Mouse (Mus musculus): Measurements from ENCODE around the gene Dcun1d1. TPM values are rescaled to one million over a fixed set of nuclear protein-coding genes. Genes with fewer than 3 reads are reported as not detected.

The Dcun1d1 gene
- polyA plus RNA-seq, 1 experiment from 2014 or later = 86.5 TPM

- Histone ChIP-seq H3K9me3 (no peaks in the 10 kb centered on the region), H3K27ac (no peak overlapping the region), H3K4me1 (replicated peaks) (peaks cover 12% of the 10 kb centered on the region), H3K36me3 (0 out of 2 replicates have a peak, but pooled peaks cover 3% of the 10 kb centered on the region), H3K27me3 (ENCODE audit: insufficient read depth, poor library complexity, severe bottlenecking) (no peaks in the 10 kb centered on the region), H3K4me3 (no peak overlapping the region)
- DNase-seq (ENCODE audit: low spot score) = no peak
- 89% methylated on average over 2 of the region's 2 CpGs for WGBS
Measured at GRCm38 (mm10) chr3:35925852-35926251, 11.4 kb downstream of the Dcun1d1 start.

- H3K4me1 ChIP-seq (replicated peaks) = 0 out of 2 replicates have a peak, but pooled peaks cover 5% of the 10 kb centered on the region
- 87% methylated on average over 3 of the region's 3 CpGs for WGBS
- no peaks in the 10 kb centered on the region for H3K9me3 ChIP-seq
- H3K27me3 ChIP-seq (ENCODE audit: insufficient read depth, poor library complexity, severe bottlenecking) = no peaks in the 10 kb centered on the region
- no peak for DNase-seq (ENCODE audit: low spot score)
- peaks cover 11% of the 10 kb centered on the region for H3K36me3 ChIP-seq
- H3K4me3 ChIP-seq = no peak overlapping the region
- H3K27ac ChIP-seq = no peak overlapping the region
Measured at GRCm38 (mm10) chr3:35924007-35924406, 13.2 kb downstream of the Dcun1d1 start.

GRCm38 (mm10) chr3:35923495-35923894 lies 13.8 kb downstream of the Dcun1d1 start:
- H3K27ac ChIP-seq = no peak overlapping the region
- no peak for DNase-seq (ENCODE audit: low spot score)
- H3K4me3 ChIP-seq = no peak overlapping the region
- no peaks in the 10 kb centered on the region for H3K27me3 ChIP-seq (ENCODE audit: insufficient read depth, poor library complexity, severe bottlenecking)
- 69% methylated on average over 7 of the region's 7 CpGs for WGBS
- H3K4me1 ChIP-seq (replicated peaks) = 0 out of 2 replicates have a peak, but pooled peaks cover 5% of the 10 kb centered on the region
- H3K9me3 ChIP-seq = no peaks in the 10 kb centered on the region
- H3K36me3 ChIP-seq = peaks cover 16% of the 10 kb centered on the region

- Histone ChIP-seq H3K4me1 (replicated peaks) (0 out of 2 replicates have a peak, but pooled peaks cover 5% of the 10 kb centered on the region), H3K9me3 (no peaks in the 10 kb centered on the region), H3K36me3 (peaks cover 26% of the 10 kb centered on the region), H3K27ac (no peak overlapping the region), H3K27me3 (ENCODE audit: insufficient read depth, poor library complexity, severe bottlenecking) (no peaks in the 10 kb centered on the region), H3K4me3 (no peak overlapping the region)
- WGBS = 90% methylated on average over 4 of the region's 4 CpGs
- no peak for DNase-seq (ENCODE audit: low spot score)
Measured at GRCm38 (mm10) chr3:35922522-35922921, 14.7 kb downstream of the Dcun1d1 start.

GRCm38 (mm10) chr3:35918229-35918628 lies 19.0 kb downstream of the Dcun1d1 start:
- DNase-seq (ENCODE audit: low spot score) = no peak
- WGBS = 86% methylated on average over 3 of the region's 3 CpGs
- no peaks in the 10 kb centered on the region for H3K27me3 ChIP-seq (ENCODE audit: insufficient read depth, poor library complexity, severe bottlenecking)
- H3K36me3 ChIP-seq = peaks cover 63% of the 10 kb centered on the region
- H3K9me3 ChIP-seq = peaks cover 4% of the 10 kb centered on the region; the same call in 1 of the 2 replicates
- no peak overlapping the region for H3K27ac ChIP-seq
- no peaks in the 10 kb centered on the region for H3K4me1 ChIP-seq (replicated peaks)
- no peak overlapping the region for H3K4me3 ChIP-seq

- H3K9me3 ChIP-seq = peaks cover 4% of the 10 kb centered on the region; the same call in 1 of the 2 replicates
- WGBS = 93% methylated on average over 7 of the region's 7 CpGs
- H3K27ac ChIP-seq = no peak overlapping the region
- no peaks in the 10 kb centered on the region for H3K4me1 ChIP-seq (replicated peaks)
- H3K27me3 ChIP-seq (ENCODE audit: insufficient read depth, poor library complexity, severe bottlenecking) = no peaks in the 10 kb centered on the region
- no peak overlapping the region for H3K4me3 ChIP-seq
- no peak for DNase-seq (ENCODE audit: low spot score)
- H3K36me3 ChIP-seq = peaks cover 60% of the 10 kb centered on the region
Measured at GRCm38 (mm10) chr3:35908982-35909680, 28.1 kb downstream of the Dcun1d1 start.

- Histone ChIP-seq H3K27ac (no peak overlapping the region), H3K27me3 (ENCODE audit: insufficient read depth, poor library complexity, severe bottlenecking) (no peaks in the 10 kb centered on the region), H3K4me1 (replicated peaks) (no peaks in the 10 kb centered on the region), H3K9me3 (no peaks in the 10 kb centered on the region), H3K36me3 (peaks cover 67% of the 10 kb centered on the region), H3K4me3 (no peak overlapping the region)
- WGBS = 91% methylated on average over 5 of the region's 5 CpGs
- DNase-seq (ENCODE audit: low spot score) = no peak
Measured at GRCm38 (mm10) chr3:35900555-35901204, 36.6 kb downstream of the Dcun1d1 start.

- H3K36me3 ChIP-seq = peaks cover 61% of the 10 kb centered on the region
- no peaks in the 10 kb centered on the region for H3K4me1 ChIP-seq (replicated peaks)
- H3K27me3 ChIP-seq (ENCODE audit: insufficient read depth, poor library complexity, severe bottlenecking) = no peaks in the 10 kb centered on the region
- H3K4me3 ChIP-seq = no peak overlapping the region
- no peak for DNase-seq (ENCODE audit: low spot score)
- no peaks in the 10 kb centered on the region for H3K9me3 ChIP-seq
- no peak overlapping the region for H3K27ac ChIP-seq
- 94% methylated on average over 3 of the region's 3 CpGs for WGBS
Measured at GRCm38 (mm10) chr3:35899109-35899508, 38.1 kb downstream of the Dcun1d1 start.

- Histone ChIP-seq H3K9me3 (no peaks in the 10 kb centered on the region), H3K27ac (no peak overlapping the region), H3K4me1 (replicated peaks) (no peaks in the 10 kb centered on the region), H3K4me3 (no peak overlapping the region), H3K27me3 (ENCODE audit: insufficient read depth, poor library complexity, severe bottlenecking) (no peaks in the 10 kb centered on the region), H3K36me3 (peaks cover 60% of the 10 kb centered on the region)
- WGBS = 98% methylated on average over 2 of the region's 2 CpGs
- DNase-seq (ENCODE audit: low spot score) = no peak
Measured at GRCm38 (mm10) chr3:35897900-35898299, 39.3 kb downstream of the Dcun1d1 start.

GRCm38 (mm10) chr3:35893156-35893555 lies 44.1 kb downstream of the Dcun1d1 start:
- H3K9me3 ChIP-seq = no peaks in the 10 kb centered on the region
- no peaks in the 10 kb centered on the region for H3K27me3 ChIP-seq (ENCODE audit: insufficient read depth, poor library complexity, severe bottlenecking)
- H3K4me3 ChIP-seq = no peak overlapping the region
- H3K4me1 ChIP-seq (replicated peaks) = no peaks in the 10 kb centered on the region
- WGBS = 90% methylated on average over 5 of the region's 5 CpGs
- H3K36me3 ChIP-seq = peaks cover 58% of the 10 kb centered on the region
- no peak for DNase-seq (ENCODE audit: low spot score)
- no peak overlapping the region for H3K27ac ChIP-seq

- 95% methylated on average over 4 of the region's 4 CpGs for WGBS
- Histone ChIP-seq H3K4me1 (replicated peaks) (no peaks in the 10 kb centered on the region), H3K9me3 (no peaks in the 10 kb centered on the region), H3K27me3 (ENCODE audit: insufficient read depth, poor library complexity, severe bottlenecking) (no peaks in the 10 kb centered on the region), H3K27ac (no peak overlapping the region), H3K36me3 (peaks cover 52% of the 10 kb centered on the region), H3K4me3 (no peak overlapping the region)
- DNase-seq (ENCODE audit: low spot score) = no peak
Measured at GRCm38 (mm10) chr3:35891123-35891522, 46.1 kb downstream of the Dcun1d1 start.

- peaks cover 47% of the 10 kb centered on the region for H3K36me3 ChIP-seq
- no peaks in the 10 kb centered on the region for H3K9me3 ChIP-seq
- no peaks in the 10 kb centered on the region for H3K4me1 ChIP-seq (replicated peaks)
- DNase-seq (ENCODE audit: low spot score) = no peak
- WGBS = 92% methylated on average over 2 of the region's 2 CpGs
- H3K27ac ChIP-seq = no peak overlapping the region
- no peaks in the 10 kb centered on the region for H3K27me3 ChIP-seq (ENCODE audit: insufficient read depth, poor library complexity, severe bottlenecking)
- H3K4me3 ChIP-seq = no peak overlapping the region
Measured at GRCm38 (mm10) chr3:35889531-35889930, 47.7 kb downstream of the Dcun1d1 start.

- DNase-seq (ENCODE audit: low spot score) = no peak
- Histone ChIP-seq H3K27ac (no peak overlapping the region), H3K4me3 (no peak overlapping the region), H3K4me1 (replicated peaks) (no peaks in the 10 kb centered on the region), H3K27me3 (ENCODE audit: insufficient read depth, poor library complexity, severe bottlenecking) (no peaks in the 10 kb centered on the region), H3K36me3 (peaks cover 11% of the 10 kb centered on the region), H3K9me3 (peaks cover 6% of the 10 kb centered on the region; the same call in 1 of the 2 replicates)
Measured at GRCm38 (mm10) chr3:35883267-35883666, 54.0 kb downstream of the Dcun1d1 start.
